Mouse (Mus musculus) liver, embryonic 16.5 days (tissue): Measurements from ENCODE around the gene Atp8a2. TPM values are rescaled to one million over a fixed set of nuclear protein-coding genes. Genes with fewer than 3 reads are reported as not detected.

ENCODE experiments used
- ATAC-seq: fragments of 200-750 bp; cut with Nextera tagmentation; 2 replicates; pipeline ENCODE4 v1.8.0; 2017; ENCODE audit warnings: low read depth, mild to moderate bottlenecking, moderate number of reproducible peaks, moderate library complexity
- H3K27ac ChIP-seq: fragments of 300-500 bp; sonication (generic); 2 replicates; pipeline ENCODE4 v1.5.1; 2014; ENCODE audit warnings: mild to moderate bottlenecking, low read length
- H3K27me3 ChIP-seq: fragments of 300-500 bp; sonication (generic); 2 replicates; pipeline ENCODE4 v1.6.1; 2014; ENCODE audit warnings: low read depth, low read length, mixed read lengths; ENCODE audit not compliant: control insufficient read depth, insufficient read depth
- H3K36me3 ChIP-seq: fragments of 300-500 bp; sonication (generic); 2 replicates; pipeline ENCODE4 v1.6.1; 2014; ENCODE audit warnings: mild to moderate bottlenecking; ENCODE audit not compliant: control insufficient read depth, insufficient read depth
- H3K4me1 ChIP-seq: fragments of 300-500 bp; sonication (generic); 2 replicates; pipeline ENCODE4 v1.6.1; 2014; ENCODE audit warnings: low read depth, low read length, mixed read lengths; ENCODE audit not compliant: control insufficient read depth
- H3K4me2 ChIP-seq: fragments of 300-500 bp; sonication (generic); 2 replicates; pipeline ENCODE4 v1.6.1; 2014; ENCODE audit warnings: low read depth, low read length, mixed read lengths
- H3K4me3 ChIP-seq: fragments of 300-500 bp; sonication (generic); 2 replicates; pipeline ENCODE4 v1.5.1; 2014; ENCODE audit warnings: low read depth, mild to moderate bottlenecking, low read length
- H3K9ac ChIP-seq: fragments of 300-500 bp; sonication (generic); 2 replicates; pipeline ENCODE4 v1.6.1; 2014; ENCODE audit warnings: low read depth, low read length
- H3K9me3 ChIP-seq: fragments of 300-500 bp; sonication (generic); replicated peaks from 2 replicates; pipeline ENCODE4 v1.6.1; 2016; ENCODE audit warnings: low read length; ENCODE audit not compliant: control insufficient read depth
- WGBS: fragments of 180-500 bp; shearing (Covaris S2); extraction: QIAGEN DNeasy Blood & Tissue Kit; methylation state at CpG from one replicate; pipeline ENCODE4 v1.1.7; 2014; ENCODE audit not compliant: insufficient replicate concordance; 5-methylcytosine and 5-hydroxymethylcytosine counted together
- polyA plus RNA-seq: library from polyadenylated mRNA; unstranded; fragments of >200 nt; fragmentation: Nextera tagmentation; extraction: Ambion mirVana; gene quantifications from 2 replicates; pipeline ENCODE4 v1.2.1, GENCODE M21; 2015

The Atp8a2 gene
- polyA plus RNA-seq, 1 experiment from 2014 or later: 5.3 TPM

GRCm38 (mm10) chr14:59630096-59630495 lies 566.9 kb downstream of the Atp8a2 start:
- no peak overlapping the region for H3K27ac ChIP-seq
- H3K9ac ChIP-seq: no peak overlapping the region
- 71% methylated on average over 9 of the region's 9 CpGs for WGBS
- ATAC-seq: no peak
- H3K27me3 ChIP-seq: peaks cover 24% of the 10 kb centered on the region
- no peaks in the 10 kb centered on the region for H3K36me3 ChIP-seq
- peaks cover 2% of the 10 kb centered on the region for H3K4me1 ChIP-seq
- no peaks in the 10 kb centered on the region for H3K9me3 ChIP-seq
- H3K4me3 ChIP-seq: no peak overlapping the region
- H3K4me2 ChIP-seq: no peak overlapping the region

- ATAC-seq: no peak
Measured at GRCm38 (mm10) chr14:59629308-59629707, 567.7 kb downstream of the Atp8a2 start.

GRCm38 (mm10) chr14:59627823-59628222 lies 569.2 kb downstream of the Atp8a2 start:
- H3K4me1 ChIP-seq: peaks cover 2% of the 10 kb centered on the region
- no peak overlapping the region for H3K4me3 ChIP-seq
- H3K9ac ChIP-seq: no peak overlapping the region
- 54% methylated on average over 7 of the region's 7 CpGs for WGBS
- no peak overlapping the region for H3K4me2 ChIP-seq
- H3K27ac ChIP-seq: no peak overlapping the region
- ATAC-seq: no peak
- H3K9me3 ChIP-seq: no peaks in the 10 kb centered on the region
- peaks cover 32% of the 10 kb centered on the region for H3K27me3 ChIP-seq
- H3K36me3 ChIP-seq: no peaks in the 10 kb centered on the region

More at GRCm38 (mm10) chr14:59629308-59629707, 567.7 kb downstream of the Atp8a2 start:
- no peaks in the 10 kb centered on the region for H3K9me3 ChIP-seq
- no peak overlapping the region for H3K4me3 ChIP-seq
- peaks cover 32% of the 10 kb centered on the region for H3K27me3 ChIP-seq
- H3K4me1 ChIP-seq: peaks cover 2% of the 10 kb centered on the region
- H3K36me3 ChIP-seq: no peaks in the 10 kb centered on the region
- no peak overlapping the region for H3K27ac ChIP-seq
- no peak overlapping the region for H3K4me2 ChIP-seq
- no peak overlapping the region for H3K9ac ChIP-seq
- WGBS: 83% methylated on average over 15 of the region's 15 CpGs

- H3K4me3 ChIP-seq: no peak overlapping the region
- H3K9ac ChIP-seq: no peak overlapping the region
- peaks cover 2% of the 10 kb centered on the region for H3K4me1 ChIP-seq
- no peak overlapping the region for H3K4me2 ChIP-seq
- no peaks in the 10 kb centered on the region for H3K36me3 ChIP-seq
- WGBS: 51% methylated on average over 9 of the region's 9 CpGs
- no peak overlapping the region for H3K27ac ChIP-seq
- H3K9me3 ChIP-seq: no peaks in the 10 kb centered on the region
- peaks cover 32% of the 10 kb centered on the region for H3K27me3 ChIP-seq
- ATAC-seq: no peak
Measured at GRCm38 (mm10) chr14:59627142-59627680, 569.8 kb downstream of the Atp8a2 start.

GRCm38 (mm10) chr14:59626711-59627110 lies 570.3 kb downstream of the Atp8a2 start:
- H3K27me3 ChIP-seq: peaks cover 32% of the 10 kb centered on the region
- no peak for ATAC-seq
- 0 out of 2 replicates have a peak overlapping the region, but pooled peaks have one; percentile 65 for H3K4me2 ChIP-seq
- no peaks in the 10 kb centered on the region for H3K9me3 ChIP-seq
- no peak overlapping the region for H3K9ac ChIP-seq
- peaks cover 2% of the 10 kb centered on the region for H3K4me1 ChIP-seq
- H3K36me3 ChIP-seq: no peaks in the 10 kb centered on the region
- 36% methylated on average over 8 of the region's 8 CpGs for WGBS
- H3K27ac ChIP-seq: no peak overlapping the region
- no peak overlapping the region for H3K4me3 ChIP-seq

GRCm38 (mm10) chr14:59625806-59626364 lies 571.1 kb downstream of the Atp8a2 start:
- peaks cover 2% of the 10 kb centered on the region for H3K4me1 ChIP-seq
- ATAC-seq: no peak
- peak overlapping the region; percentile 65 for H3K4me2 ChIP-seq
- H3K27ac ChIP-seq: no peak overlapping the region
- under 1% methylated on average over 51 of the region's 51 CpGs for WGBS
- H3K27me3 ChIP-seq: peaks cover 32% of the 10 kb centered on the region
- H3K9me3 ChIP-seq: no peaks in the 10 kb centered on the region
- H3K4me3 ChIP-seq: peak overlapping the region; percentile 57
- 0 out of 2 replicates have a peak overlapping the region, but pooled peaks have one; percentile 16 for H3K9ac ChIP-seq
- no peaks in the 10 kb centered on the region for H3K36me3 ChIP-seq

- 1% methylated on average over 56 of the region's 65 CpGs for WGBS
- H3K27me3 ChIP-seq: peaks cover 32% of the 10 kb centered on the region
- peak; percentile 62 for ATAC-seq
- H3K9me3 ChIP-seq: no peaks in the 10 kb centered on the region
- H3K4me3 ChIP-seq: peak within 1 kb of the TSS; percentile 57
- no peaks in the 10 kb centered on the region for H3K36me3 ChIP-seq
- H3K27ac ChIP-seq: no peak within 1 kb of the TSS
- H3K4me1 ChIP-seq: peaks cover 2% of the 10 kb centered on the region
- H3K9ac ChIP-seq: no peak within 1 kb of the TSS
- peak within 1 kb of the TSS; percentile 65 for H3K4me2 ChIP-seq
Measured at GRCm38 (mm10) chr14:59625158-59625805, 571.7 kb downstream of the Atp8a2 start, which contains the start of gene Shisa2. TSS of gene Shisa2 (plus strand) at chr14:59625308.

- WGBS: 50% methylated on average over 9 of the region's 9 CpGs
- Histone ChIP-seq H3K4me2 (no peak overlapping the region), H3K9me3 (no peaks in the 10 kb centered on the region), H3K36me3 (no peaks in the 10 kb centered on the region), H3K27me3 (peaks cover 32% of the 10 kb centered on the region), H3K27ac (no peak overlapping the region), H3K4me3 (no peak overlapping the region), H3K9ac (no peak overlapping the region), H3K4me1 (peaks cover 2% of the 10 kb centered on the region)
- no peak for ATAC-seq
Measured at GRCm38 (mm10) chr14:59624326-59624885, 572.6 kb downstream of the Atp8a2 start.

GRCm38 (mm10) chr14:59616802-59617201 lies 580.2 kb downstream of the Atp8a2 start:
- 72% methylated on average over 7 of the region's 7 CpGs for WGBS
- Histone ChIP-seq H3K9ac (no peak overlapping the region), H3K4me2 (no peak overlapping the region), H3K4me3 (no peak overlapping the region), H3K9me3 (no peaks in the 10 kb centered on the region), H3K36me3 (no peaks in the 10 kb centered on the region), H3K27ac (no peak overlapping the region), H3K4me1 (no peaks in the 10 kb centered on the region), H3K27me3 (no peaks in the 10 kb centered on the region)
- ATAC-seq: no peak
